Mouse (Mus musculus) lung, postnatal 36 days (tissue): ENCODE results near the gene Cry2.

ENCODE experiments used
- DNase-seq: peaks from one replicate; pipeline ENCODE4 v3.0.0; 2022; ENCODE audit warnings: mixed read lengths

Gene Cry2

GRCm38 (mm10) chr2:92365568-92365967 is 68.3 kb downstream of the Cry2 start:
- DNase-seq: no peak

GRCm38 (mm10) chr2:92364086-92364485 is 69.8 kb downstream of the Cry2 start:
- DNase-seq: no peak

- no peak for DNase-seq
These were observed 71.1 kb downstream of the Cry2 start for GRCm38 (mm10) chr2:92362571-92363228.

DNA sequence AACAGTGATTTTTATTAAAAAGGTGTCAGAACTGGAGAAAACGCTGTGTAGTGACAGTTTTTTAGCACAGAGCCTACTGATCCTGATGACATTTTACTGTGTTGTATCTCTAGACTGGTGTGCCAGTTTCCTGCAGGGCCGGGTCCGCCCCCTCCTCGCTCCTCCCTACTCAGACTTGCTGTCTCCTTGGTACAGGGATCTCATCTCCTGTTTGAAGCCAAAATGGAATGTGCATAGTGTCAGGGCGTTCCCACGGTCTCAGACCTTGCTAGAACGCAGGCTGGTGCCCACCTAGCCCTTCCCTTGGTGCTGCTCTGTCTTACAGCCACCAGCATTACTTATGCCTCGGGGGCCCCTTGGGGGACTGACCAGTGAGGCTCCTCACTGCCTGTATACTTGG is 72.0 kb downstream of the Cry2 start:
- no peak for DNase-seq

DNA sequence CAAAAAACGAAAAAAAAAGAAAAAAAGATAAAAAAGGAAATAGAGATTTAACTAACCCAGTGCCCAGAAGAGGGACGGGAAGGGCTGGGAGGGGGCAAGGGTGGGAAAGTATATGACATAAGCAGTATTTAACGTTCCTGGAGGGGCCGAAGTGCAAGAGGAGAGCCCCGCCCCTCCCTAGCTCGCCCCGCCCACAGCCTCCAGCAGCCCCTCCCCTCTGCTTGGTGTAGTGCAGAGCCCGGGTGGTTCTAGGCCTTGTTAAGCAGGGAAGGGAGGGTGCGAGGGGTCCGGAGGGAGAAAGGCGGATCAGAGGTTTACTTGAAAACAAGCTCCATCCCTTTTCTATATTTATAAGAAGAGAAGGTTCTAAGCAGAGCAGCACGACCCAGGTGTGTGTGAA is 73.0 kb downstream of the Cry2 start:
- DNase-seq: no peak

DNA sequence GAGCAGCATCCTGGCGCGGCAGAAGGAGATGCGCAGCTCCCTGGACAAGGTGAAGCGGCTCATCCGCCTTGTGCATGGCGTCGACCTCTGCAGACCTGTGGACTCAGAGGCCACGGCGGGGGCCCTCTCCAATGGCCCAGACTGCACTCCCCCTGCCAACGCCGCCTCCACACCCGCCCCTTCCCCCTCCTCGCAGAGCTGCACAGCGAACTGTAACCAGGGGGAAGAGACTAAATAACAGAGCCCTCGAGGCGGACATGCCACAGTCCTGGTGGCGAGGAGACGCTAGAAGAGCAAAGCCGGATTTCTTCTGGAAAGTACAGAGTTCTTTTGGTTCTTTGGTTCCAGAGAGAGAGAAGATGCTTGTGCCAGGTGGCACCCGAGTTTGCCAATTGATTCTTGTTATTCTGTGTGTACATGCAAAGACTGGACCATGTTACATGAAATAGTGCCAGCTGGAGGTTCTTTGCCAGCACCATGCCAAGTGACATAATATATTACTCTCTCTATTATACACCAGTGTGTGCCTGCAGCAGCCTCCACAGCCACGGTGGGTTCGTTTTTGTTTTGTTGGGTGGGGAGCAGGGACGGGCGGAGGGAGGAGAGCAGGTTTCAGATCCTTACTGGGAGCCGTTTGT is 73.5 kb downstream of the Cry2 start:
- no peak for DNase-seq

DNA sequence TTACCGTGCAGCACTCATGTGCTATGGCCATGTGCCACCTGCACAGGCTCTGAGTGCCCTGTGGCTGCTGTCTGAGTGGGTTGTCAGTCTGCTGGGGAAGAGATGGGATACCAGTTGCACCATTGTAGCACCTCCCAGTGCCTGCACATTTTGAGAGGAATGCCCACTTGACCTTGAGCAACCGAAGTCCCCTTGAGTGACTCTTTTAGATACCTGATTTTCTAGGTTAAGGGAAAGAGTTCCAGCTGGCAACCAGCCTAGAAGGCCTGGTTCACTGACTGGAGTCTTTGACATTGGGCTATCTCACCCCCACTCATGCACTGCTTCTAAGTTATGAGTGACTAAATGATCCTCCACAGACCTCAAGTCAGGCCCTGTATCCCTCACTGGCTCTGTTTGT is 74.5 kb downstream of the Cry2 start:
- DNase-seq: peak; percentile 81

GRCm38 (mm10) chr2:92354224-92354623 is 79.6 kb downstream of the Cry2 start:
- peak; percentile 47 for DNase-seq
